ENCODE assay signal across 7 mouse cellular contexts in genomic region chr1:185482001-185482761, GRCm38 (mm10). TPM values are rescaled to one million over a fixed set of nuclear protein-coding genes. Genes with fewer than 3 reads are reported as not detected.
DNase-seq lines count a peak whose midpoint lies in the region; ATAC-seq and TF ChIP-seq lines count a peak whose summit lies in the region.

No protein-coding gene starts in this region.

- H3K4me3 ChIP-seq in cerebellum, adult 2 months (replicated peaks; ENCODE audit: insufficient read depth, low read depth, low read length) = peak overlapping the region; percentile 81
- peak overlapping the region; percentile 4; the same call in 1 of the 2 replicates for H3K4me3 ChIP-seq in forebrain, embryonic 16.5 days (replicated peaks; ENCODE audit: low read length)
- H3K4me3 ChIP-seq in neural tube, embryonic 12.5 days = peak overlapping the region; percentile 20; the same call in 1 of the 2 replicates

- no peak for TF ChIP-seq CTCF in cerebellum, adult 2 months (IDR thresholded peaks at IDR 0.05; ENCODE audit: borderline replicate concordance, insufficient read depth, low read depth, low read length)

- no peaks in the 10 kb centered on the region for H3K4me1 ChIP-seq in cerebellum, adult 2 months (ENCODE audit: control insufficient read depth, insufficient read depth, low read length)
- H3K4me1 ChIP-seq in forebrain, embryonic 16.5 days (replicated peaks; ENCODE audit: control insufficient read depth, insufficient read depth, low read length) = peaks cover 11% of the 10 kb centered on the region
- H3K4me1 ChIP-seq in neural tube, embryonic 12.5 days = peaks cover 13% of the 10 kb centered on the region

- H3K4me2 ChIP-seq in forebrain, embryonic 16.5 days (ENCODE audit: low read length) = peak overlapping the region; percentile 27
- H3K4me2 ChIP-seq in neural tube, embryonic 12.5 days (replicated peaks) = peak overlapping the region; percentile 54

- H3K27me3 ChIP-seq in cerebellum, adult 2 months (ENCODE audit: control insufficient read depth, insufficient read depth, low read length) = no peaks in the 10 kb centered on the region
- H3K27me3 ChIP-seq in forebrain, embryonic 16.5 days (replicated peaks; ENCODE audit: control insufficient read depth, insufficient read depth, low read length) = no peaks in the 10 kb centered on the region
- no peaks in the 10 kb centered on the region for H3K27me3 ChIP-seq in neural tube, embryonic 12.5 days (replicated peaks)

- H3K9me3 ChIP-seq in forebrain, embryonic 16.5 days (ENCODE audit: control insufficient read depth, low read length) = no peaks in the 10 kb centered on the region
- no peaks in the 10 kb centered on the region for H3K9me3 ChIP-seq in neural tube, embryonic 12.5 days

- peak; percentile 78; the same call in 1 of the 2 replicates for ATAC-seq in forebrain, embryonic 16.5 days
- ATAC-seq in neural tube, embryonic 12.5 days (ENCODE audit: low FRiP score, low read depth) = peak; percentile 87
- ATAC-seq in megakaryocyte progenitor cell, adult 5-6 weeks (replicated peaks; ENCODE audit: poor library complexity) = no peak

- no peaks in the 10 kb centered on the region for H3K36me3 ChIP-seq in forebrain, embryonic 16.5 days (ENCODE audit: control insufficient read depth, insufficient read depth)
- H3K36me3 ChIP-seq in neural tube, embryonic 12.5 days = no peaks in the 10 kb centered on the region

- DNase-seq in ZHBTc4 (ENCODE audit: low read depth, low spot score) = peak; percentile 43
- peak; percentile 39 to 41 for DNase-seq in cerebellum, adult 2 months
- DNase-seq in layer of hippocampus, postnatal 10 days (ENCODE audit: low spot score in 2 of 2) = peak; percentile 33 to 49
- DNase-seq in thymus, postnatal 10 days (ENCODE audit: low spot score in 2 of 2) = no peak

- H3K27ac ChIP-seq in cerebellum, adult 2 months (ENCODE audit: insufficient read depth, low read length) = no peak overlapping the region
- H3K27ac ChIP-seq in forebrain, embryonic 16.5 days (ENCODE audit: low read length) = peak overlapping the region; percentile 37
- H3K27ac ChIP-seq in neural tube, embryonic 12.5 days = peak overlapping the region; percentile 43; the same call in 1 of the 2 replicates

- TF ChIP-seq POLR2A in cerebellum, adult 2 months (IDR thresholded peaks at IDR 0.05; ENCODE audit: borderline replicate concordance, insufficient read depth, low read length) = no peak

- 0 out of 2 replicates have a peak overlapping the region, but pooled peaks have one; percentile 18 for H3K9ac ChIP-seq in forebrain, embryonic 16.5 days (replicated peaks; ENCODE audit: low read depth, low read length)
- 0 out of 2 replicates have a peak overlapping the region, but pooled peaks have one; percentile 26 for H3K9ac ChIP-seq in neural tube, embryonic 12.5 days

- WGBS in cerebellum, adult 2 months = 7% methylated on average over 19 of the region's 19 CpGs
- 54% methylated on average over 19 of the region's 19 CpGs for WGBS in forebrain, embryonic 16.5 days
- 20% methylated on average over 19 of the region's 19 CpGs for WGBS in neural tube, embryonic 12.5 days

RNA-seq across cellular contexts. Expression of gene Slc30a10, which starts 27.5 kb away (rescaled TPM):
- 5.4 and 6.0 TPM in 2 replicates for polyA plus RNA-seq in cerebellum, adult 2 months (2012; rRNA removed)
- polyA plus RNA-seq in forebrain, embryonic 16.5 days (2015; fragmentation: Nextera tagmentation; extraction: Ambion mirVana) = 10.3 and 10.7 TPM in 2 replicates
- total RNA-seq in layer of hippocampus, postnatal 10 days (2021) = 10 to 100 TPM; 16.7 to 19.0 TPM
- polyA plus RNA-seq in neural tube, embryonic 12.5 days (2016; fragmentation: Nextera tagmentation; extraction: Ambion mirVana) = 1.5 and 2.0 TPM in 2 replicates
- total RNA-seq in megakaryocyte progenitor cell, adult 5-6 weeks (2015) = 0.05 and 0.07 TPM in 2 replicates
- total RNA-seq in megakaryocyte progenitor cell, adult 5-6 weeks (2017) = 0.07 and 0.08 TPM in 2 replicates

Comparison
In these comparisons a context has a peak if more than half of its experiments do, and no peak if none do; other contexts are left out.
1. DNase-seq: peak in ZHBTc4 (single experiment), cerebellum, adult 2 months (2 of 2) and layer of hippocampus, postnatal 10 days (2 of 2); none in thymus, postnatal 10 days (0 of 2).
2. H3K4me3 ChIP-seq: peak in every context shown above with its lines; median percentile 81 in cerebellum, adult 2 months; 20 in neural tube, embryonic 12.5 days; 4 in forebrain, embryonic 16.5 days.